Mouse (Mus musculus) right cerebral cortex, adult 18-20 months (tissue): Measurements from ENCODE around the gene Olfr446.

ENCODE experiments used
- DNase-seq: peaks from one replicate; pipeline ENCODE4 v3.0.0; 2022; ENCODE audit warnings: mixed read lengths

Olfr446 gene

DNA sequence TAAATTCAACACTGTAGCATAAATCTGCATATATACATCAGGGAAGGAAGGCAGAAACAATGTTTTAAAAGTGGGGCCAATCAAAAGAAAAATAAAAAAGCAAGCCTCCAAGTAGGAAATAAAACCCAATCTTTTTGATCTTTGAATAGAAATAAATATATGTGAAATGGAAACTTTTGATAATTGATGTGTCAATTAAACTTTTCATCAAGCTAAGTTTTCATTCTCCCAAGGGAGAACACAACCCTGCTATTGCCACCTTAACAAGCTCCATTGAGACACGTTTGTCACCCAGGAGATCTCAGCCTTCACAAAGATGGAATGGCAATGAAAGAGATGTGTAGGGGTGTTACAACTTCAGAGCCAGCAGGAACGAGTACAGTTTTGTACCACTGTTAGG lies at the start of gene Olfr446:
Gene Olfr446, plus strand, starts transcription at position 301 of the 400 bp plus-strand sequence.
- DNase-seq, result no peak

- no peak for DNase-seq
Measured at GRCm38 (mm10) chr6:42876323-42876722, 44.9 kb upstream of the Olfr446 start.

- DNase-seq, result no peak
Measured at GRCm38 (mm10) chr6:42890141-42890540, 31.0 kb upstream of the Olfr446 start, which contains the start of gene Olfr448. Gene Olfr448 (plus strand): TSS chr6:42890441.

DNA sequence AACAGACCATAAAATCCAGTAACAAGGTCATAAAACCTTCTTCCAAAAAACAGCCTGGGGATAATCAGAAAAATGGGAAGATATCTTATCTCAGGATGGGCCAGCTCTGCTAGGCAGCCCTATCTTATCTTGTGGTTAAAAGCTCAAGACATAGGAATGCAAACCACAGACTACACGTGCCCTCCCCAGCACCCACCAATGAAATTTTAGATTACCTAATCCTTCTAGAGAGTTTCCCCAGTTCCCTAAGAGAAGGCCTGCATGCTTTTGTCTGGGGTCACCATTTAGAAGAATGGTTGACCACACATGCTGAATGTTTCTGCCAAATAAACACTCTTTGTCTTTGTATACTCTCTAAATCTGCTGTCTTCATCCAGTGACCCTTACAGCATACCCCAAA lies 20.8 kb upstream of the Olfr446 start:
- no peak for DNase-seq

GRCm38 (mm10) chr6:42908578-42908977 lies 12.6 kb upstream of the Olfr446 start, which contains the start of gene Olfr447:
Gene Olfr447 (plus strand): TSS chr6:42908878.
- DNase-seq, result no peak

DNA sequence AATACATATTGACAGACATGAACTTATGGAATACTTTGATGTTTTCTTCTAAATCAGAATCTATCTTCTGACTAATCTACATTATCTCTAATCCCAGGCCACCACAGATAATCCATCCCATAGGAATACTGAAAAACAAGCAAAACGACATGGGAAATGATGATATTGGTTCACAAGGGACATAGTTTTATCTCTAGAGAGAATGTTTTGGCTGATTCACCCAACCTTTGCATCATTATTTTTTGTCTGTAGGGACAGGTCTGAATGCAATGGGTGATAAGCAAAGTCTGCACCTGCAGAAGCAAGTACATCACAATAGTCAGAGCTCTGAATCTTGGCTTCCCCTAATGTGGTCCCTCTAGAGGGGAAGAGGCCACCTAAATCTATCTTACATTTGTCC lies 27.6 kb downstream of the Olfr446 start, which contains the start of gene Olfr444:
Gene Olfr444, plus strand, starts transcription at position 301 of the 400 bp plus-strand sequence.
- DNase-seq, result no peak

- DNase-seq, result no peak
Measured at GRCm38 (mm10) chr6:42980377-42980776, 59.2 kb downstream of the Olfr446 start.
